Mouse (Mus musculus): ENCODE measurements at regions not wholly inside any gene's neighbourhood (a gene's known extent, or its start where the extent isn't known, plus 50 kb on each side); places are given as distances from the start of the nearest gene placed in this dataset.

- DNase-seq (ENCODE audit: low spot score in 2 of 2): no peak
These were observed 92.9 kb upstream of the Tbc1d5 start for GRCm38 (mm10) chr17:51272025-51272424.

- no peak for DNase-seq (ENCODE audit: low spot score in 2 of 2)
These were observed 83.8 kb upstream of the Tbc1d5 start for GRCm38 (mm10) chr17:51262946-51263345.

DNA sequence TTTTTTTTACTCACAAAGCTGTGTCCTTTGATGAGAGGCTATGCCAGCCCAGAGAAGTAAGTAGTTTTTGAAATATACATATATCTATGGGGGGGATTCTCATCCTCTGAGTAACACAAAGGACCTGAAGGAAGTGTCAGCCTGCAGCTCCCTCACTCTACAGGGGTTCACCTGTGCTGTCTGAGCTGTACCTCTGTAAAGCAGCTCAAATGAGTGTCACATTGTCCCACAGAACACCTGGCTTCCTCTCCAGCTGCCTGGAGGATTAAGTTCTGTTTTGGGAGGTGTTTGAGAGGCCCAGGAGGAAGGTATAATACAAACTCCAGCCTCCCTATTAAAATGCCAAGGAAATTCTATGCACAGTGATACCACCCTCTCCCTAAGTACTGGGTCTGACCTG, 83.3 kb upstream of the Tbc1d5 start:
- no peak for DNase-seq (ENCODE audit: low spot score in 2 of 2)

DNA sequence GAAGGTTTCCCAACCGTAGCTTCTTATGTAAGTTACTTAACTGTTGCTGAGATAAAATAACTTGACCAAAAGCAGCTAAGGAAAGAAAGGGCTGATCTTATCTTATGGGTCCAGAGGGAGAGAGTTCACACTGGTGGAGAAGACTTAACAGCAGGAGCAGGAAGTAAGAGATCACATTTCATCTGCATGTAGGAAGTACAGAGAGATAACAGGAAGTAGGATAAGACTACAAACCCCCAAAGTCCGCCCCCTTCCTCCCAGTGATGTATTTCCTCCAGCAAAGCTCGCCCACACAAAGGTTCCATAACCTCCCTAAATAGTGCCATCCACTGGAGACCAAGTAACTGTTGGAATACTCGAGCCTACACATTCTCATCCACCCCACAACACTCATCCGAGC, 79.2 kb upstream of the Tbc1d5 start:
- DNase-seq (ENCODE audit: low spot score in 2 of 2): no peak

GRCm38 (mm10) chr17:51248543-51248942, 69.4 kb upstream of the Tbc1d5 start:
- DNase-seq (ENCODE audit: low spot score in 2 of 2): no peak

DNA sequence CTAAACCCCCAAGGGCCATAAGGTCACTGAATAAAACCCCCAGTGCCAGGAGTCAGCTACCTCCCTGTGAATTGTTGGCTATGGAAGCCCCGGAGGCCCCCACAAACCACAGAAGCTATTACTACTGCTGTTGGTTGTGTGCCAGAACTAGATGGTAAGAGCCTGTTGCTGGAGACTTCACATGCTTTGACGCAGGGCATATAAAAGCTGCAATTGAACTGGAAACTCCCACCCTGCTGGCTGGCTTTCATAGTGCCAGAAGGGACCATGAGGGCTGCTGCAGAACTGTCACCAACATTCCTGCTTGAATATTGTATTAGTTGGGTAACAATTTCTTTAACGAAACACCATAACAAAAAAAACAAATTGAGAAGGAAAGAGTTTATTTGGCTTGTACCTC, 66.9 kb upstream of the Tbc1d5 start:
- DNase-seq (ENCODE audit: low spot score in 2 of 2): no peak

- DNase-seq (ENCODE audit: low spot score in 2 of 2): peak in 1 of 2 experiments; percentile 5
These were observed 61.3 kb upstream of the Tbc1d5 start for GRCm38 (mm10) chr17:51240360-51240993.

DNA sequence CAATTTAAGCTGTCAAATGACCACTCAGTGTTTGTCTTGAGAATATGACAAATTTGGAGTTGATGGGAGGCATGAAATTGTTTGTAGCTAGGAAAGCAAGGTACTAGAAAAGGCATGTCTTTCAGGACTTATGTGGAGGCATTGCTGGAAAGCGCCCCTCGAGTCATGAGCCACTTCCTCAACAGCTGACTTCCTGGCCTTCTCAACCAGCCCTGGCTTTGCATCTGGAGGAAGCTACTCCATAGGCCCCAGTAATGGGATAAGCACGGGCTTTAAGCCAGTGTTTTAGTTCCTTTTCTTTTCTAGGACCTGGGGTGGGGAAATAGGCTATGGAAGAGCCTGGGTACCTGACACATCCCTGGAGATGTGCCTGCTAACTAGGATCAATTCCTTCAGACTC, 60.3 kb upstream of the Tbc1d5 start:
- no peak for DNase-seq (ENCODE audit: low spot score in 2 of 2)
